8 mouse cellular contexts compared by ENCODE assay signal in genomic region chr7:127747559-127748234, GRCm38 (mm10). TPM values are rescaled to one million over a fixed set of nuclear protein-coding genes. Genes with fewer than 3 reads are reported as not detected.
DNase-seq lines count a peak whose midpoint lies in the region; ATAC-seq and TF ChIP-seq lines count a peak whose summit lies in the region.

No protein-coding gene starts in this region.

- no peak for TF ChIP-seq POLR2A in limb, embryonic 14.5 days (IDR thresholded peaks at IDR 0.05; ENCODE audit: borderline replicate concordance, extremely low read depth, insufficient read depth, insufficient read length)

- no peaks in the 10 kb centered on the region; the same call in 1 of the 2 replicates for H3K36me3 ChIP-seq in lung, postnatal 0 days (ENCODE audit: insufficient read depth, low read length)
- peaks cover 48% of the 10 kb centered on the region for H3K36me3 ChIP-seq in limb, embryonic 14.5 days (ENCODE audit: control insufficient read depth, insufficient read depth, low read length)

- TF ChIP-seq EP300 in lung, postnatal 0 days (IDR thresholded peaks at IDR 0.05): no peak

- peak; percentile 45 for DNase-seq in cerebellum, adult 8-10 months
- no peak for DNase-seq in cerebellum, postnatal 14 days
- DNase-seq in lung, postnatal 0 days (ENCODE audit: low spot score): no peak
- DNase-seq in lung, postnatal 4 days: no peak
- DNase-seq in limb, embryonic 14.5 days (ENCODE audit: low spot score): no peak
- peak; percentile 73 for DNase-seq in yolk sac, embryonic 10.5 days (ENCODE audit: low spot score)
- DNase-seq in thymus, postnatal 36 days: no peak
- no peak for DNase-seq in spleen, postnatal 10 days (ENCODE audit: low spot score in 2 of 2)

- ATAC-seq in lung, postnatal 0 days: no peak
- ATAC-seq in limb, embryonic 14.5 days (ENCODE audit: low FRiP score, low read depth): no peak

- no peak overlapping the region for H3K9ac ChIP-seq in lung, postnatal 0 days (replicated peaks; ENCODE audit: low read depth)
- peak overlapping the region; percentile 72 for H3K9ac ChIP-seq in limb, embryonic 14.5 days (ENCODE audit: low read depth, low read length, severe bottlenecking)

- H3K4me3 ChIP-seq in lung, postnatal 0 days (ENCODE audit: low read depth, low read length): peak overlapping the region; percentile 59; the same call in 1 of the 2 replicates
- peak overlapping the region; percentile 88 for H3K4me3 ChIP-seq in limb, embryonic 14.5 days (replicated peaks; ENCODE audit: low read length)

- no peaks in the 10 kb centered on the region for H3K9me3 ChIP-seq in lung, postnatal 0 days (ENCODE audit: low read length)
- no peaks in the 10 kb centered on the region for H3K9me3 ChIP-seq in limb, embryonic 14.5 days (ENCODE audit: control insufficient read depth, low read length)

- TF ChIP-seq CTCF in lung, postnatal 0 days (IDR thresholded peaks at IDR 0.05): no peak

- 33% methylated on average over 6 of the region's 6 CpGs for WGBS in lung, postnatal 0 days
- 21% methylated on average over 5 of the region's 6 CpGs for WGBS in limb, embryonic 14.5 days

- no peaks in the 10 kb centered on the region for H3K27me3 ChIP-seq in lung, postnatal 0 days (replicated peaks; ENCODE audit: insufficient read depth, low read length)
- no peaks in the 10 kb centered on the region for H3K27me3 ChIP-seq in limb, embryonic 14.5 days (ENCODE audit: control insufficient read depth, insufficient read depth, low read length)

- no peak overlapping the region for H3K27ac ChIP-seq in lung, postnatal 0 days (ENCODE audit: low read length)
- no peak overlapping the region for H3K27ac ChIP-seq in limb, embryonic 14.5 days (replicated peaks; ENCODE audit: low read depth, low read length)

- H3K4me2 ChIP-seq in lung, postnatal 0 days (replicated peaks; ENCODE audit: low read depth, low read length): peak overlapping the region; percentile 98; the same call in 1 of the 2 replicates
- peak overlapping the region; percentile 55 for H3K4me2 ChIP-seq in limb, embryonic 14.5 days (replicated peaks; ENCODE audit: low read depth, low read length, severe bottlenecking)

- H3K4me1 ChIP-seq in lung, postnatal 0 days (ENCODE audit: insufficient read depth, low read depth, low read length): no peaks in the 10 kb centered on the region
- H3K4me1 ChIP-seq in limb, embryonic 14.5 days (ENCODE audit: control insufficient read depth, insufficient read depth, low read length): peaks cover 10% of the 10 kb centered on the region; the same call in 1 of the 2 replicates

RNA-seq across cellular contexts. Expression of gene Fbxl19, which starts 3.4 kb away (rescaled TPM):
- 1.6 TPM in 2 replicates for polyA plus RNA-seq in lung, postnatal 0 days (2015; fragmentation: Nextera tagmentation; extraction: Ambion mirVana)
- 64.5 and 81.3 TPM in 2 replicates for polyA plus RNA-seq in limb, embryonic 14.5 days (2012; rRNA removed)
- 4.4 and 6.8 TPM in 2 replicates for polyA plus RNA-seq in limb, embryonic 14.5 days (2014; fragmentation: Nextera tagmentation; extraction: Ambion mirVana)

RNA-seq across cellular contexts. Expression of gene Ctf2, which starts 15.7 kb away (rescaled TPM):
- 0.07 and 0.08 TPM in 2 replicates for polyA plus RNA-seq in lung, postnatal 0 days (2015; fragmentation: Nextera tagmentation; extraction: Ambion mirVana)
- polyA plus RNA-seq in limb, embryonic 14.5 days (2012; rRNA removed): 0.03 TPM in 1 of 2 replicates, not detected in the other
- 0.22 and 0.34 TPM in 2 replicates for polyA plus RNA-seq in limb, embryonic 14.5 days (2014; fragmentation: Nextera tagmentation; extraction: Ambion mirVana)

RNA-seq across cellular contexts. Expression of gene Orai3, which starts 21.9 kb away (rescaled TPM):
- polyA plus RNA-seq in lung, postnatal 0 days (2015; fragmentation: Nextera tagmentation; extraction: Ambion mirVana): 38.5 and 42.8 TPM in 2 replicates
- 22.8 and 29.6 TPM in 2 replicates for polyA plus RNA-seq in limb, embryonic 14.5 days (2012; rRNA removed)
- 10.5 and 11.6 TPM in 2 replicates for polyA plus RNA-seq in limb, embryonic 14.5 days (2014; fragmentation: Nextera tagmentation; extraction: Ambion mirVana)

RNA-seq across cellular contexts. Expression of gene Setd1a, which starts 28.8 kb away (rescaled TPM):
- 10.5 and 11.0 TPM in 2 replicates for polyA plus RNA-seq in lung, postnatal 0 days (2015; fragmentation: Nextera tagmentation; extraction: Ambion mirVana)
- polyA plus RNA-seq in limb, embryonic 14.5 days (2012; rRNA removed): 29.7 and 31.8 TPM in 2 replicates
- 27.3 and 32.0 TPM in 2 replicates for polyA plus RNA-seq in limb, embryonic 14.5 days (2014; fragmentation: Nextera tagmentation; extraction: Ambion mirVana)

RNA-seq across cellular contexts. Expression of gene Ctf1, which starts 35.2 kb away (rescaled TPM):
- polyA plus RNA-seq in lung, postnatal 0 days (2015; fragmentation: Nextera tagmentation; extraction: Ambion mirVana): 9.9 and 10.4 TPM in 2 replicates
- 53.6 and 82.9 TPM in 2 replicates for polyA plus RNA-seq in limb, embryonic 14.5 days (2012; rRNA removed)
- 34.9 and 41.6 TPM in 2 replicates for polyA plus RNA-seq in limb, embryonic 14.5 days (2014; fragmentation: Nextera tagmentation; extraction: Ambion mirVana)

Comparison
In these comparisons a context has a peak if more than half of its experiments do, and no peak if none do; other contexts are left out.
1. DNase-seq: peak in cerebellum, adult 8-10 months (single experiment) and yolk sac, embryonic 10.5 days (single experiment); none in cerebellum, postnatal 14 days (0 of 2), lung, postnatal 0 days (single experiment), lung, postnatal 4 days (0 of 2), limb, embryonic 14.5 days (single experiment), thymus, postnatal 36 days (0 of 2) and spleen, postnatal 10 days (0 of 2).